Mouse (Mus musculus) testis, adult 2 months (tissue): ENCODE results near the gene Bid.

Source experiments
- CTCF ChIP-seq: fragments of 200-500 bp; IDR thresholded peaks from 2 replicates; pipeline ENCODE4 v1.5.1; 2012; ENCODE audit warnings: low read depth, mild to moderate bottlenecking, inconsistent platforms, low read length, moderate library complexity; ENCODE audit not compliant: control insufficient read depth, insufficient read depth, insufficient replicate concordance
- POLR2A ChIP-seq: fragments of 200-500 bp; IDR thresholded peaks from 2 replicates; pipeline ENCODE4 v1.6.1; 2012; ENCODE audit warnings: low read depth, mild to moderate bottlenecking, inconsistent platforms, low read length, moderate library complexity; ENCODE audit not compliant: control insufficient read depth

GRCm38 (mm10) chr6:120868824-120869223 lies 47.8 kb downstream of the Bid start:
- TF ChIP-seq CTCF = no peak
- TF ChIP-seq POLR2A = no peak
